Mouse (Mus musculus): Measurements from ENCODE around the gene Srrd.

DNA sequence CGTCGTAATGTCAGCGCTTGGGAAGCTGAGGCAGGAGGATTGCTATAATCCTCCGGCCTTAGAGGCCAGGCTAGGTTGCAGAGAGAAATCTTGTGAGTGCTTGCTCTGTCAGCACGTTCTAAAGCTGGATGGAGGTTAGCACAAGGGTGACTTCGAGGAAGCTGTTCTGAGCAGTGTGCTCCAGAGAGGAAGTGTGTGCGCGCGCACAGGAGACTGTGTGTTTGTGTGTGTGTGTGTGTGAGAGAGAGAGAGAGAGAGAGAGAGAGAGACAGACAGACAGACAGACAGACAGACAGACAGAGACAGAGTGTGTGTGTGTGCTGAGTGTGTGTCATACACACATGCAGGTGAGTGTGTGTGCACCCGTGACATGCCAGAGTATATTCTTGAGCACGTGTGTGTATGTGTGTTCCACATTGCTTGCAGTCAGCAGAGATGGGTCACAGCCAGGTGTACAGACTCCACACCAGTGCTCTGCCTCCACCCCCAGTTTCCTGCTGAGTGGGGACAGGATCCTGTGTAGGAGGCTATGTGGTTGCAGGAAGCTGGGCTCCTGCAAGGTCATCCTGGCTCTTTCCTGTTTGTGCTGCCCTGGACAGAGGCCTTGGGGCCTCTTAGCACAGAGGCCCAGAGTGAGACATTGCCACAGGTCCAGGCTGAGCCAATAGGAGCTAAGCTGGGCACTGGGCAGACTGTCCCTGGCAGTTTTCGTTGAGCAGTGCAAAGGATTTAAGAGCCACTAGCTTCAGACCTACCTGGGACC is 44.4 kb downstream of the Srrd start:
- TF ChIP-seq POLR2A (IDR thresholded peaks at IDR 0.05; ENCODE audit: insufficient read depth, low read depth, low read length), result no peak
- no peak for TF ChIP-seq CTCF (IDR thresholded peaks at IDR 0.05; ENCODE audit: insufficient read depth, low read depth, low read length)

Data from olfactory bulb, adult 2 months (tissue).